ENCODE assay signal across 9 mouse cellular contexts in the genomic region with DNA sequence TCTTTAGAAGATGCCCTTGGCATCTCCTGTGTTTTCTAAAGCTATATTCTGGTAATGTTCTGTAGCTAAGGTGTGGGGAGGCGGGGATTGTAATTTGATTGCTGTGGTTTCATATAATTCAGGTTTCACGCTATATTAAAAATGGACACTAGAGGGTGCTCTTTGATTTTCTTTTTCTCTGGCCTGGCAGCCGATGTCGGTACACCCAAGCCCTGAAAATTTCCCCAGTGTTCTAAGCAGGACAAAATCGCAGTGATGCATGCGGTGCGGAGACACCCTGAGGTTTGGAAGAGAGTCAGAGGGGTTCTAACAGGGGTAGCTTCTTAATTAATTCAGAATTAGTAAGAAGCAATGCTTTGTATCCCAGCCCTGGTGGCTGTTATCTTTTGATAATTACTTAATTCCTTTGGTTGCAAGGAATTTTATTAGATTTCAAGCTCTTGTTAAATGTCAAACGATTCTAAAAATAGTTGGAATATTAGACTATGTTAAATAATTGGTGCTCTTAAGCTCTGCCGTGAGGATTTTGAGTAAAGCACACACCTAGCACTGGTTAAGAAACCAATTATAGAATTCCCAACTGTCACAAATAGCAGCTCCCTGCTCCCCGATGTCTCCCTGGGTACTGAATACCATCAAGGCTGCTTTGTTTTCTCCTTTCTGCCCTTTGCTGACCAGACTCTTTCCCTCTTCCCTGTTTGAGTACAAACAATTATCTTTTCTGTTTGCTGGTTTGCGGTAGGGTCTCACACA.
DNase-seq lines count a peak whose midpoint lies in the region; ATAC-seq and TF ChIP-seq lines count a peak whose summit lies in the region.
"Had no signal": no experiment of that assay in that cellular context is flagged by ENCODE, and none has a peak within 500 bp of the region (broad histone marks: within the 10 kb centered on the region; RNA-seq: fewer than 3 reads in every experiment).

No protein-coding gene starts in this region.

- 0 out of 2 replicates have a peak, but pooled peaks cover 4% of the 10 kb centered on the region for H3K27me3 ChIP-seq in lung, embryonic 14.5 days (ENCODE audit: insufficient read depth, low read length)

- no peaks in the 10 kb centered on the region for H3K9me3 ChIP-seq in lung, embryonic 14.5 days (ENCODE audit: low read depth, low read length)
- H3K9me3 ChIP-seq: heart, embryonic 13.5 days had no signal

- no peak for ATAC-seq in lung, embryonic 14.5 days (ENCODE audit: insufficient read depth)
- ATAC-seq in megakaryocyte-erythroid progenitor cell, adult 5-6 weeks (replicated peaks; ENCODE audit: low FRiP score, low TSS enrichment, poor library complexity, severe bottlenecking), result peak; percentile 50; the same call in 1 of the 2 replicates

- DNase-seq in lung, embryonic 14.5 days, result peak; percentile 90
- DNase-seq in lung, postnatal 4 days, result no peak
- DNase-seq in adipocyte (ENCODE audit: low spot score), result peak; percentile 69
- peak; percentile 83 for DNase-seq in embryo, embryonic 11 days
- DNase-seq in induced T-regulatory cell, adult 2 months (ENCODE audit: low read depth), result peak; percentile 69
- DNase-seq in adrenal gland, postnatal 10 days, result no peak
- no peak for DNase-seq in urinary bladder, postnatal 10 days (ENCODE audit: low spot score)

- H3K4me3 ChIP-seq in lung, embryonic 14.5 days (ENCODE audit: low read depth, low read length), result no peak overlapping the region
- H3K4me3 ChIP-seq: heart, embryonic 13.5 days had no signal

- TF ChIP-seq CTCF in lung, embryonic 14.5 days (IDR thresholded peaks at IDR 0.05; ENCODE audit: low read depth), result peak; percentile 70

- no peaks in the 10 kb centered on the region for H3K4me1 ChIP-seq in lung, embryonic 14.5 days (ENCODE audit: insufficient read depth)
- H3K4me1 ChIP-seq: heart, embryonic 13.5 days had no signal

- 28% methylated on average over 11 of the region's 11 CpGs for WGBS in lung, embryonic 14.5 days

- no peak overlapping the region for H3K4me2 ChIP-seq in lung, embryonic 14.5 days
- H3K4me2 ChIP-seq: heart, embryonic 13.5 days had no signal

- H3K9ac ChIP-seq in lung, embryonic 14.5 days, result no peak overlapping the region
- H3K9ac ChIP-seq: heart, embryonic 13.5 days had no signal

- no peaks in the 10 kb centered on the region for H3K36me3 ChIP-seq in lung, embryonic 14.5 days (ENCODE audit: insufficient read depth)
- H3K36me3 ChIP-seq: heart, embryonic 13.5 days had no signal

- H3K27ac ChIP-seq in lung, embryonic 14.5 days (ENCODE audit: low read depth), result no peak overlapping the region
- H3K27ac ChIP-seq: heart, embryonic 13.5 days had no signal

Comparison
In these comparisons a context has a peak if more than half of its experiments do, and no peak if none do; other contexts are left out.
1. DNase-seq: peak in lung, embryonic 14.5 days (single experiment), adipocyte (single experiment), embryo, embryonic 11 days (single experiment) and induced T-regulatory cell, adult 2 months (single experiment); none in lung, postnatal 4 days (0 of 2), adrenal gland, postnatal 10 days (single experiment) and urinary bladder, postnatal 10 days (single experiment).